Mouse (Mus musculus) heart, postnatal 0 days (tissue): Measurements from ENCODE around the gene Styx. TPM values are rescaled to one million over a fixed set of nuclear protein-coding genes. Genes with fewer than 3 reads are reported as not detected.
A peak's percentile ranks its signal among the peaks of the same experiment; 100 is the strongest.

ENCODE experiments used
- ATAC-seq: fragments of 200-750 bp; cut with Nextera tagmentation; 2 replicates; pipeline ENCODE4 v1.8.0; 2017; ENCODE audit warnings: low read depth, moderate number of reproducible peaks, moderate library complexity; ENCODE audit not compliant: insufficient read depth
- DNase-seq: peaks from one replicate; pipeline ENCODE4 v3.0.0-alpha.2; 2016; ENCODE audit warnings: low spot score
- H3K27ac ChIP-seq: fragments of 300-500 bp; sonication (generic); 2 replicates; pipeline ENCODE4 v1.5.1; 2014; ENCODE audit warnings: low read depth, mild to moderate bottlenecking
- H3K27me3 ChIP-seq: fragments of 300-500 bp; sonication (generic); 2 replicates; pipeline ENCODE4 v1.6.1; 2014; ENCODE audit warnings: low read length, mixed read lengths; ENCODE audit not compliant: control insufficient read depth, insufficient read depth
- H3K36me3 ChIP-seq: fragments of 300-500 bp; sonication (generic); replicated peaks from 2 replicates; pipeline ENCODE4 v1.6.1; 2014; ENCODE audit warnings: low read length, mixed read lengths; ENCODE audit not compliant: control insufficient read depth, insufficient read depth
- H3K4me1 ChIP-seq: fragments of 300-500 bp; sonication (generic); 2 replicates; pipeline ENCODE4 v1.6.1; 2014; ENCODE audit warnings: antibody characterized with exemption; ENCODE audit not compliant: control insufficient read depth, insufficient read depth
- H3K4me2 ChIP-seq: fragments of 300-500 bp; sonication (generic); 2 replicates; pipeline ENCODE4 v1.6.1; 2014; ENCODE audit warnings: low read depth, mild to moderate bottlenecking, low read length, moderate library complexity
- H3K4me3 ChIP-seq: fragments of 300-500 bp; sonication (generic); 2 replicates; pipeline ENCODE4 v1.5.1; 2014; ENCODE audit warnings: low read depth, low read length
- H3K9ac ChIP-seq: fragments of 300-500 bp; sonication (generic); replicated peaks from 2 replicates; pipeline ENCODE4 v1.6.1; 2014; ENCODE audit warnings: low read depth, low read length, mixed read lengths
- H3K9me3 ChIP-seq: fragments of 300-500 bp; sonication (generic); replicated peaks from 2 replicates; pipeline ENCODE4 v1.6.1; 2016; ENCODE audit warnings: low read length; ENCODE audit not compliant: control insufficient read depth
- CTCF ChIP-seq: IDR thresholded peaks from 2 replicates; pipeline ENCODE4 v1.5.1; 2016; ENCODE audit warnings: antibody characterized with exemption, control low read depth, low read depth
- EP300 ChIP-seq: IDR thresholded peaks from 2 replicates; pipeline ENCODE4 v1.6.1; 2016; ENCODE audit warnings: antibody characterized with exemption, low read depth
- WGBS: fragments of 180-500 bp; shearing (Covaris S2); extraction: QIAGEN DNeasy Blood & Tissue Kit; methylation state at CpG from one replicate; pipeline ENCODE4 v1.1.7; 2014; 5-methylcytosine and 5-hydroxymethylcytosine counted together
- polyA plus RNA-seq: library from polyadenylated mRNA; unstranded; fragments of >200 nt; fragmentation: Nextera tagmentation; extraction: Ambion mirVana; gene quantifications from 2 replicates; pipeline ENCODE4 v1.2.1, GENCODE M21; 2015
- total RNA-seq: library from RNA; depleted of rRNA; stranded (reverse); fragments of >200 nt; gene quantifications from 2 replicates; pipeline ENCODE4 v1.2.3, GENCODE M21; 2014; ENCODE audit warnings: low replicate concordance

Gene Styx
- total and polyA plus RNA-seq, 2 experiments from 2014 or later, result 11.9 to 69.9 TPM

- Histone ChIP-seq H3K4me2 (no peak overlapping the region), H3K27me3 (no peaks in the 10 kb centered on the region), H3K27ac (no peak overlapping the region), H3K4me3 (no peak overlapping the region), H3K4me1 (no peaks in the 10 kb centered on the region), H3K9ac (no peak overlapping the region), H3K36me3 (no peaks in the 10 kb centered on the region), H3K9me3 (peaks cover 9% of the 10 kb centered on the region; the same call in 1 of the 2 replicates)
- DNase-seq, result no peak
- TF ChIP-seq EP300 (no peak), CTCF (peak; percentile 44)
- 68% methylated on average over 6 of the region's 6 CpGs for WGBS
- no peak for ATAC-seq
Observed at GRCm38 (mm10) chr14:45434220-45434619, 83.3 kb downstream of the Styx start.

- no peak overlapping the region for H3K4me2 ChIP-seq
- no peaks in the 10 kb centered on the region for H3K4me1 ChIP-seq
- no peak overlapping the region for H3K4me3 ChIP-seq
- no peaks in the 10 kb centered on the region for H3K27me3 ChIP-seq
- H3K9me3 ChIP-seq, result no peaks in the 10 kb centered on the region
- WGBS, result 74% methylated on average over 19 of the region's 19 CpGs
- no peaks in the 10 kb centered on the region for H3K36me3 ChIP-seq
- DNase-seq (no peak), ATAC-seq (no peak)
- no peak overlapping the region for H3K9ac ChIP-seq
- TF ChIP-seq CTCF, result no peak
- no peak for TF ChIP-seq EP300
- no peak overlapping the region for H3K27ac ChIP-seq
Observed at GRCm38 (mm10) chr14:45438250-45438930, 87.5 kb downstream of the Styx start.

GRCm38 (mm10) chr14:45438931-45439275 is 88.0 kb downstream of the Styx start:
- no peaks in the 10 kb centered on the region for H3K4me1 ChIP-seq
- no peaks in the 10 kb centered on the region for H3K9me3 ChIP-seq
- no peak overlapping the region for H3K4me2 ChIP-seq
- DNase-seq (no peak), ATAC-seq (no peak)
- no peaks in the 10 kb centered on the region for H3K36me3 ChIP-seq
- H3K4me3 ChIP-seq, result no peak overlapping the region
- no peak overlapping the region for H3K27ac ChIP-seq
- 90% methylated on average over 2 of the region's 2 CpGs for WGBS
- no peak overlapping the region for H3K9ac ChIP-seq
- TF ChIP-seq CTCF (no peak), EP300 (no peak)
- H3K27me3 ChIP-seq, result no peaks in the 10 kb centered on the region

- Histone ChIP-seq H3K9me3 (no peaks in the 10 kb centered on the region), H3K4me1 (no peaks in the 10 kb centered on the region), H3K9ac (no peak overlapping the region), H3K4me3 (no peak overlapping the region), H3K36me3 (no peaks in the 10 kb centered on the region), H3K27ac (no peak overlapping the region), H3K4me2 (no peak overlapping the region), H3K27me3 (no peaks in the 10 kb centered on the region)
- DNase-seq (no peak), ATAC-seq (no peak)
- TF ChIP-seq EP300 (no peak), CTCF (no peak)
- 80% methylated on average over 9 of the region's 9 CpGs for WGBS
Observed at GRCm38 (mm10) chr14:45439387-45439786, 88.5 kb downstream of the Styx start.

GRCm38 (mm10) chr14:45441291-45441690 is 90.4 kb downstream of the Styx start:
- no peak overlapping the region for H3K9ac ChIP-seq
- H3K4me1 ChIP-seq, result peaks cover 11% of the 10 kb centered on the region
- no peak overlapping the region for H3K27ac ChIP-seq
- 67% methylated on average over 6 of the region's 6 CpGs for WGBS
- no peaks in the 10 kb centered on the region for H3K9me3 ChIP-seq
- no peak for ATAC-seq
- no peak overlapping the region for H3K4me2 ChIP-seq
- no peaks in the 10 kb centered on the region for H3K27me3 ChIP-seq
- no peak for DNase-seq
- no peak for TF ChIP-seq EP300
- no peak for TF ChIP-seq CTCF
- no peak overlapping the region for H3K4me3 ChIP-seq
- H3K36me3 ChIP-seq, result no peaks in the 10 kb centered on the region
